Mouse (Mus musculus): ENCODE measurements at regions not wholly inside any gene's neighbourhood (a gene's known extent, or its start where the extent isn't known, plus 50 kb on each side); places are given as distances from the start of the nearest gene placed in this dataset.

DNA sequence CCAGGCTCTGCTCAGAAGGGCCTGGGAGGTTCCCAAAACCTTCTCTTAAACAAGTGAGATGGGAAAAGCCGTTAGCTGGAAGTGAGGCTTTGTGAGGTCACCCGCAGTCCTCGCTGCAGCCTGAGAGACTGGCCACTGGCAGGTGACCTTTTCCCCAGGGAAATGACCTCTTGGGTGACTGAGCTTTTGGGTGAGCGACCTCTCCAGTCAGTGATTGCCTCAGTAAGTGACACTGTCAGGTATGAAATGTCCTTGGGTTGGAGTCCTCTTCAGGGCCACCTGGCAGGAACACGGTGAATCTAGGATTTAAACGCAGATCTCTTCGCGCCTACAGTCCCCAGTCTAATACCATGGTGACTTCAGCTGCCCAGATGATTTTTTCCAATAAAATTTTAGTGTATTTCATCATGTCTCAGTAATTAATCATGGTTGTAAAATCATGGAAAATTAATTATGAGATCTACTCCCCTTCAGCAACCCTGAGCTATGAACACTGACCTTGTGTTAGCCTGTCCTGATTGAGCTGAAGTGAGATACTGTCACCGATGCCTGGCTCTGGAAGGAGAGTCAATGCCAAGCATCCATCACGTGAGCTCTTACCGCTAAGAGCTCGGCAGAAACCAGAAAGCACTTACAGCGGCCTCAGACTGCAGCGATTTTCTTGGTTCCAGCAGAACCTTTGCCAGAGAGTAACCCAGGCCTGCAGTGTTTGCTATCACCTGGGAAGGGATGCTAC lies 87.5 kb upstream of the Sulf2 start:
- ATAC-seq (ENCODE audit: insufficient number of reproducible peaks, insufficient read depth, low FRiP score, low read depth), result no peak
- Histone ChIP-seq H3K27me3 (ENCODE audit: control insufficient read depth, insufficient read depth, low read length) (no peaks in the 10 kb centered on the region), H3K9ac (replicated peaks; ENCODE audit: low read depth, low read length) (no peak overlapping the region), H3K4me3 (ENCODE audit: low read depth, low read length) (no peak overlapping the region), H3K36me3 (ENCODE audit: control insufficient read depth, insufficient read depth, low read length) (no peaks in the 10 kb centered on the region), H3K4me1 (ENCODE audit: control insufficient read depth, insufficient read depth, low read length) (no peaks in the 10 kb centered on the region), H3K27ac (ENCODE audit: low read length) (no peak overlapping the region), H3K9me3 (ENCODE audit: control insufficient read depth, low read depth, low read length) (no peaks in the 10 kb centered on the region), H3K4me2 (replicated peaks; ENCODE audit: low read depth, low read length) (no peak overlapping the region)
- WGBS, result 66% methylated on average over 14 of the region's 14 CpGs

DNA sequence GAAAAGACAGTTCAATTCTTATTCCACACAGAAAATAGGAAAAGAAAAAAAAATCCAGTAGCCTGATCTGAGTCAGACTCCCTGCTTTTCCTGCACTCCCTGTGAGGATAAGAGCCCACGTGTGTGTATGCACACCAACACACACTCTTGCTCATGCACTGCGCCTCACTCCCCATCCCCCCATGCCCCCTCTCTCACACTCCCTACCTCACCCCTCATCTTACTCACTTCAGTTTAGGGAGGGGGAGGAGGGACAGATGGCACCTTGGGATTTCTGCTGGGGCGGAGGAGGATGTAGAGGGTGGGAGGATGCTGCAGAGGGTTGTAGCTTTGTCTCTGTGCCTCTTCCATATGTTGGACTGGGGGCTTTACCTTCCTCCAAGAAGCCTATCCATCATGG lies 85.8 kb upstream of the Sulf2 start:
- Histone ChIP-seq H3K27ac (ENCODE audit: low read length) (no peak overlapping the region), H3K4me1 (ENCODE audit: control insufficient read depth, insufficient read depth, low read length) (0 out of 2 replicates have a peak, but pooled peaks cover 3% of the 10 kb centered on the region), H3K9me3 (ENCODE audit: control insufficient read depth, low read depth, low read length) (no peaks in the 10 kb centered on the region), H3K27me3 (ENCODE audit: control insufficient read depth, insufficient read depth, low read length) (no peaks in the 10 kb centered on the region), H3K4me3 (ENCODE audit: low read depth, low read length) (no peak overlapping the region), H3K9ac (replicated peaks; ENCODE audit: low read depth, low read length) (no peak overlapping the region), H3K36me3 (ENCODE audit: control insufficient read depth, insufficient read depth, low read length) (no peaks in the 10 kb centered on the region), H3K4me2 (replicated peaks; ENCODE audit: low read depth, low read length) (no peak overlapping the region)
- 88% methylated on average over 3 of the region's 3 CpGs for WGBS
- no peak for ATAC-seq (ENCODE audit: insufficient number of reproducible peaks, insufficient read depth, low FRiP score, low read depth)

DNA sequence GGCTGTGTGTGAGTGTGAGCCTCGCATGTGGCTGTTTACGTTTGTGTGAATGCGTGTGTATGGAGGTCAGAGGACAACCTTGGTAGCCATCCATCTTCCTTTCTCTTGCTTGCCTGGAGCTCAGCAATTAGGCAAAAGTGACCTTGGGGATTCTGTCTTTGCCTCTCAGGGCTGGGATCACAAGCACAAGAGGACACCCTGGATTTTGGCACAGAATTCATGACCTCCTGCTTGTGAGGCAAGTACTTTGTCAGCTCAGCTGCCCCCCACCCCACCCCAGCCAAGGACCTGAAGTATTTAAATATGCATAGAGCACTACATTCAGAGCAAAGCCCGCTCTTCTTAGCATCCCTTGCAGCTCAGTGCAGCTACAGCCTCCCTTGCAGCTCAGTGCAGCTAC lies 84.6 kb upstream of the Sulf2 start:
- Histone ChIP-seq H3K4me1 (ENCODE audit: control insufficient read depth, insufficient read depth, low read length) (0 out of 2 replicates have a peak, but pooled peaks cover 3% of the 10 kb centered on the region), H3K36me3 (ENCODE audit: control insufficient read depth, insufficient read depth, low read length) (no peaks in the 10 kb centered on the region), H3K27me3 (ENCODE audit: control insufficient read depth, insufficient read depth, low read length) (no peaks in the 10 kb centered on the region), H3K9me3 (ENCODE audit: control insufficient read depth, low read depth, low read length) (no peaks in the 10 kb centered on the region), H3K4me3 (ENCODE audit: low read depth, low read length) (no peak overlapping the region), H3K27ac (ENCODE audit: low read length) (no peak overlapping the region), H3K4me2 (replicated peaks; ENCODE audit: low read depth, low read length) (no peak overlapping the region), H3K9ac (replicated peaks; ENCODE audit: low read depth, low read length) (no peak overlapping the region)
- ATAC-seq (ENCODE audit: insufficient number of reproducible peaks, insufficient read depth, low FRiP score, low read depth), result no peak
- 55% methylated on average over 4 of the region's 4 CpGs for WGBS

DNA sequence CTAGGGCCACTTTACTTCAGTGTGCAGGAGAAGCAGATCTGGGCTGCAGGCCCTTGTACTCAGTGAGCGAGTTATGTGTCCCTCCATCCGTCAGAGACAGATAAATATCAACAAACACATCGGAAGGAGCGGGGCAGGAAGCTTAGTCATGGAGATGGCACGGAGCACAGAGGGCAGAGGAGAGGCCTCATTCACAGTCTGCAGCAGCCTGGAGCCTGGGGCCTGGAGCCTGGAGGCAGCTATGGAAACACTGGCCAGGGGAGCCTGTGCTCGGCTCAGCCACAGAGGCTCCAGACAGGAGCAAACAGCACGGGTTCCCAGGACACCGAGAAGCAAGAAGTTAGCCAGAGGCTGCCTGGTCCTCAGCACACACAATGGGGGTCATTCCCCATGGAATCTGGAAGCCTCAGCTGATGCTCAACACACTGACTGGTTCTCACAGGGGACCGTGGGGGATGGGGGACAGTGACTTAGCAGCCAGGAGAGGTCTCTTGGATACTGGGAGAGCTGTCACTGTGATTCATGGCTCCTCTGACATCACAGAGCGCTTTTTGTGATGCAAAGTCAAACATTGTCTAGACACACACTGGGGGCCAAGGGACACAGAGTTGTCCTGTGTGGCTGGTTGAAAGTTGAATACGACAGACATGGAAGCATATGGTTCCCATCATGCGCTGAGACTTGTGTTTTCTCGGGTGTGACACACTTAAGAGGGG lies 82.2 kb upstream of the Sulf2 start:
- no peak for ATAC-seq (ENCODE audit: insufficient number of reproducible peaks, insufficient read depth, low FRiP score, low read depth)
- 0 out of 2 replicates have a peak overlapping the region, but pooled peaks have one; percentile 48 for H3K27ac ChIP-seq (ENCODE audit: low read length)
- H3K36me3 ChIP-seq (ENCODE audit: control insufficient read depth, insufficient read depth, low read length), result no peaks in the 10 kb centered on the region
- H3K4me2 ChIP-seq (replicated peaks; ENCODE audit: low read depth, low read length), result no peak overlapping the region
- no peaks in the 10 kb centered on the region for H3K9me3 ChIP-seq (ENCODE audit: control insufficient read depth, low read depth, low read length)
- no peaks in the 10 kb centered on the region for H3K27me3 ChIP-seq (ENCODE audit: control insufficient read depth, insufficient read depth, low read length)
- H3K4me3 ChIP-seq (ENCODE audit: low read depth, low read length), result no peak overlapping the region
- H3K9ac ChIP-seq (replicated peaks; ENCODE audit: low read depth, low read length), result no peak overlapping the region
- peaks cover 5% of the 10 kb centered on the region for H3K4me1 ChIP-seq (ENCODE audit: control insufficient read depth, insufficient read depth, low read length)
- WGBS, result 24% methylated on average over 13 of the region's 13 CpGs

DNA sequence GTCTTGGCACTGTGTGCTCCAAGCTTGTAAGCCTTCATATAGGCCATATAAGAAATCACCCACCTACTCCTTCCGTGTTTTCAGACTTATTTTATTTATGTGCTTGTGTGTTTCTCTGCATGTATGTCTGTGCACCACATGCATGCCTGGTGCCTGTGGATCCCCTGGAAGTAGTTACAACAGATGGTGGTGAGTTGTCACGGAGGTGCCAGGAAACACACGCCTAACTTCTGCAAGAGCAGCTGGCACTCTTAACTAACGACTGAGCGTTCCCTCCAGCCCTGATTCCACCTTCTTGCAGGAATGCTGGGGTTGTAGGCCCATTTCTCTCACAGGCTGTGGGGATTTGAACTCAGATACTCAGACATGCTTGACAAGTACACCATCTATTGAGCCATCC lies 80.6 kb upstream of the Sulf2 start:
- peaks cover 14% of the 10 kb centered on the region for H3K4me1 ChIP-seq (ENCODE audit: control insufficient read depth, insufficient read depth, low read length)
- no peak for ATAC-seq (ENCODE audit: insufficient number of reproducible peaks, insufficient read depth, low FRiP score, low read depth)
- WGBS, result 90% methylated on average over 5 of the region's 5 CpGs
- H3K9ac ChIP-seq (replicated peaks; ENCODE audit: low read depth, low read length), result no peak overlapping the region
- H3K9me3 ChIP-seq (ENCODE audit: control insufficient read depth, low read depth, low read length), result no peaks in the 10 kb centered on the region
- H3K4me3 ChIP-seq (ENCODE audit: low read depth, low read length), result no peak overlapping the region
- H3K27ac ChIP-seq (ENCODE audit: low read length), result no peak overlapping the region
- no peaks in the 10 kb centered on the region for H3K27me3 ChIP-seq (ENCODE audit: control insufficient read depth, insufficient read depth, low read length)
- no peaks in the 10 kb centered on the region for H3K36me3 ChIP-seq (ENCODE audit: control insufficient read depth, insufficient read depth, low read length)
- H3K4me2 ChIP-seq (replicated peaks; ENCODE audit: low read depth, low read length), result no peak overlapping the region

DNA sequence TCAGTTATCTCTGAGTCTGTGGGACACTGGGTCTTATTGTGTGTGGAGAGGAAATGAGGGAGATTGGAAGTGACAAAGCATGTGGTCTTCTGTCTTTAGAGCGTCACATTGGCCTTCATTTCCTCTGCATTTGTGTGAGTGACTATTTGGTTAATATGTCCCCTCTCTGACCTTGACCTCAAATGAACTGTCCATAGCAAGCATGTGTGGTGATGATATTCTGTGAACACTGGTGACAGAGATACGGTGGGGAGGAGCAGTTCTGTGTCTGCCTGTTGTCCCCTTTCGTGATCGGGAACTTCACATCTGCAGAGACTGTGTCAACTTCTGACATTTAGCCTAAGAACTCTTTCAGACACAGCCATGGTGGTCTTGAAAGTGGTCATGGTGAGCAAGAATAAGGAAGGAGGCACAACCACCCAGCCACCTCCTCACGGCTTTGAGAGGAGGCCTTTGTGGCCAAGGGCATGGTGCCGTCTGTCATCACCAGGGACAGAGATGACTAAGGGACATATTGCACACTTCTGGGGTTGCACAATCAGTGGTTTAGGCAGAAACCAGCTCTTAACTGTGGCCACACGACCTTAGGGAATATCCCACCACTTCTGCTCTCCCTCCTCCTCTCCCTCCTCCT lies 79.2 kb upstream of the Sulf2 start:
- H3K27ac ChIP-seq (ENCODE audit: low read length), result no peak overlapping the region
- peaks cover 14% of the 10 kb centered on the region for H3K4me1 ChIP-seq (ENCODE audit: control insufficient read depth, insufficient read depth, low read length)
- H3K4me3 ChIP-seq (ENCODE audit: low read depth, low read length), result no peak overlapping the region
- H3K4me2 ChIP-seq (replicated peaks; ENCODE audit: low read depth, low read length), result no peak overlapping the region
- ATAC-seq (ENCODE audit: insufficient number of reproducible peaks, insufficient read depth, low FRiP score, low read depth), result no peak
- no peak overlapping the region for H3K9ac ChIP-seq (replicated peaks; ENCODE audit: low read depth, low read length)
- no peaks in the 10 kb centered on the region for H3K9me3 ChIP-seq (ENCODE audit: control insufficient read depth, low read depth, low read length)
- H3K27me3 ChIP-seq (ENCODE audit: control insufficient read depth, insufficient read depth, low read length), result no peaks in the 10 kb centered on the region
- WGBS, result 83% methylated on average over 7 of the region's 7 CpGs
- no peaks in the 10 kb centered on the region for H3K36me3 ChIP-seq (ENCODE audit: control insufficient read depth, insufficient read depth, low read length)

DNA sequence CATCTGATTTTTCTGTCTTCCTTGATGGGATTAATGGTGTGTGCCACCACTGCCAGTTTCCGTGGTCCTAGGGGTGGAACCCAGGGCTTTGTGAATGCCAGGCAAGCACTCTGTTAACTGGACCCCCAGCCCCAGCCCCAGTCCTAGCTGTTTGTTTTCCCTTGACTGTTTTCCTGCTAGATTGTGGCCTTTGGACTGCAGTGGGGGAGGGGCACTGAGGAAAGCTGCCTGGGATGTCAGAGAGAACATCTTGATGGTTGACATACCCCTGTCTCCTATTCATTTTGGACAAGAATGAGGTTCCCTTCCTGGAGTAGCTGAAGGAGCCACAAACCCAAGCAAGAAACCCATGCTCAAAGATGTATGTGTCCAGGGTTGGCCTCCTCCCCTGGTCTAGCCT lies 77.8 kb upstream of the Sulf2 start:
- Histone ChIP-seq H3K9ac (replicated peaks; ENCODE audit: low read depth, low read length) (no peak overlapping the region), H3K4me2 (replicated peaks; ENCODE audit: low read depth, low read length) (no peak overlapping the region), H3K4me1 (ENCODE audit: control insufficient read depth, insufficient read depth, low read length) (peaks cover 14% of the 10 kb centered on the region), H3K27ac (ENCODE audit: low read length) (no peak overlapping the region), H3K4me3 (ENCODE audit: low read depth, low read length) (no peak overlapping the region), H3K27me3 (ENCODE audit: control insufficient read depth, insufficient read depth, low read length) (no peaks in the 10 kb centered on the region), H3K36me3 (ENCODE audit: control insufficient read depth, insufficient read depth, low read length) (no peaks in the 10 kb centered on the region), H3K9me3 (ENCODE audit: control insufficient read depth, low read depth, low read length) (no peaks in the 10 kb centered on the region)
- WGBS, result 63% methylated on average over 1 of the region's 1 CpGs
- ATAC-seq (ENCODE audit: insufficient number of reproducible peaks, insufficient read depth, low FRiP score, low read depth), result no peak

DNA sequence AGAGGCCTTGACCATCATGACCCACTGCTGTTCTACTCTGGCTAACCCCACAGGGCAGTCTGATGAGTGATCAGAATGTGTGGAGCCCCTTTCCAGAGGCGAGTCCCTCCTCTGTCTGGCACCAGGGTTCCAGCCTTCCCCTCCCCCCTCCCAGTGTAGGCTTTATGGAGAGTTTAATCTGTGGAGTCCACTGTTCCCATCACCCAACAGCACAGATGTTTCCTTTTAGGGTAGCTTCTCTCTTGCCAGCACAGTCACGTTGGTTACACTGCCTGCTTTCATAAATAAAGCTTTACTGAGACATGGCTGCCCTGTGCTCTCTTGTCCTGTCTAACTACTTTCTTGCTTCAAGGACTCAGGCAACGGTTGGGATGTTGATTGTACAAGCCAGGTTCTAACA lies 76.9 kb upstream of the Sulf2 start:
- WGBS, result 22% methylated on average over 3 of the region's 3 CpGs
- Histone ChIP-seq H3K4me2 (replicated peaks; ENCODE audit: low read depth, low read length) (no peak overlapping the region), H3K36me3 (ENCODE audit: control insufficient read depth, insufficient read depth, low read length) (no peaks in the 10 kb centered on the region), H3K9ac (replicated peaks; ENCODE audit: low read depth, low read length) (no peak overlapping the region), H3K27ac (ENCODE audit: low read length) (peak overlapping the region; percentile 75; the same call in 1 of the 2 replicates), H3K27me3 (ENCODE audit: control insufficient read depth, insufficient read depth, low read length) (no peaks in the 10 kb centered on the region), H3K9me3 (ENCODE audit: control insufficient read depth, low read depth, low read length) (no peaks in the 10 kb centered on the region), H3K4me1 (ENCODE audit: control insufficient read depth, insufficient read depth, low read length) (peaks cover 11% of the 10 kb centered on the region), H3K4me3 (ENCODE audit: low read depth, low read length) (no peak overlapping the region)
- no peak for ATAC-seq (ENCODE audit: insufficient number of reproducible peaks, insufficient read depth, low FRiP score, low read depth)

Data from stomach, embryonic 14.5 days (tissue).